Mouse (Mus musculus) lung, adult 18-20 months (tissue): ENCODE data around the gene Col6a1.

Experiments
- DNase-seq, 2 experiments: peaks; one replicate each; pipeline ENCODE4 v3.0.0; 2022; ENCODE audit warnings: mixed read lengths in 2 of 2

Gene Col6a1

DNA sequence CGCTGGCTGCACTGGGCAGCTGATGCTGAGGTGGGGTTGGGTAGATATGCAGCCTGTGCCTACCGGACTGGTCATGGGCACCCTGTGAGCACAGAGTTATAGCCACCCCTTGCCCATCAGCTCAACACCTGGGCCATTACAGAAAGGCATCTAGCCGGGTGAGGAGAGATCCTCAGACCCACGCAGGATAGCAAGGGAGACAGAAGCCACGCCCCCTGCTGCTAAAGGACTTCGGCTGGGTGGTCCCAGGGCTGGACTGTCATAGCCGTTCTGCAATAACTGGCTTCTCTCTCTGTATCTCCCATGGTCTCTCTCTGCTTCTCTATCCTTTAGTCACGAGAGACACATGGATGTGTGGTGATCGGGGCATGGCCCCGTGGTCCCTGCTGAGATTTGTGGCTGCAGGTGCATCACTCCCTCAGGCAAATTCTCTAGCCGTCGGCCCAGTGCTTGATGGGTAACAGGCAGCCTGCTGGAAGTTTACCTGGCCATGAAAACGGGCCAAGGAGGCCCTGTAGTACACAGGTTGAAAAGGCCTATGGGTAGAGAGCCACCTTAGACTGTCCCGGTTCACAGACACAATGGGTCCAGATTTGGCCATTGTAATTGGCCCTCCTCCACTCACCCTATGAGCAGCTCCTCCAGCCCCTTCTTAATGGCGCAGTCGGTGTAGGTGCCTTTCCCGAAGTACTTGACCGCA lies 3.1 kb downstream of the Col6a1 start:
- DNase-seq: peak in 1 of 2 experiments; percentile 2

DNA sequence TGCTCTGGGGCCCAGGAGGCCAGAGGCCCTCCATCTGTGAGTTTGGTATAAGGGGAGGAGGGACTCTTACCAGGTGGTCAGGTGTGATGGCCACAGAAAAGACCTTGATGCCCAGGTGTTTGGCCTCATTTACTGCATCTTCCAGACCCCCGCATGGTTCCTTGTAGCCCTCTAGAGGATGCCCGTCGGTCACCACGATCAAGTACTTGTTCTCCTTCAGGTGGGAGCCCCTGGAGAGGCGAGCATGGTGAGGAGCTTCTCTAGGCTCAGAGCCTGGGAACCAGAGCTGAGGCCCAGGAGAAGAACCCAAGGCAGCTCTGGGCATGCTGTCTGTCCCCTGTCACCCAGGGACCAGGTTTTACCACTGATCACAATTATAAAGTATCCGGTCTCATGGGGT lies 4.2 kb downstream of the Col6a1 start:
- DNase-seq: no peak

DNA sequence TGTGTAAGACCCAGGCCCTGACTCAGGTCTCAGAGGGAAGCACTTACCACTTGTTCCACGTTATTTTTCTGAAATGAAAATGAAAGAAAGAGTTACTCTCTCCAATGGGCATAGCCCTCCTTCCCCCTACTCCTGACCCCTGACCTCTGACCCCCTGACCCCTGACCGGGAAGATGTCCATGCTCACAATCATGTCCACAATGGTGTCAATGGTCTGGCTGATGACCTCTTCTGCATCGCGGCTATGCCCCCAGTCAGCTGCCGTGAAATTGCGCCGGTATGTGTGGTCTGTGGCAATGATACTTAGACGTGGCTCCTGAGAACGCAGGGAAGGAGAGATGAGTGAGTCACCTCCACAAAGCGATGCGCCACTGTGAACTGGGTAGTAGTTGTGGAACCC lies 4.8 kb downstream of the Col6a1 start:
- no peak for DNase-seq

DNA sequence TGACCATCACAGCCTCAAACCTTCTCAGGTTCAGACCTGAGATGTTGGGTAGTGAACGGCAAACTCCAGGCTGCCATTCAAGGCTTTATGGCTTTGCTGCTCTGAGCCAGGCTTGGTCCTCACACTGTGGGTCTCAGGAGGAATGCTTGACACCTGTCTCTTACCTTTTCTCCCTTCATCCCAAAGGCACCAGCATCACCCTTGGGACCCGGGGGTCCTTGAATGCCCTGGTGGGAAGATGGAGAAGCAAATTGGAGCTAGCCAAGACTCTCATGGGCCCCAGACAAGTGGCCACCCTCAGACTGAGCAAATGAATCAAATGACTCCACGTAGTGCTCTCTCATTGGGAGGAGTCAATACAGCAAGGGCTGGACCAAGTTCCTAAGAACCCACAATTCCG lies 8.3 kb downstream of the Col6a1 start:
- DNase-seq: no peak

DNA sequence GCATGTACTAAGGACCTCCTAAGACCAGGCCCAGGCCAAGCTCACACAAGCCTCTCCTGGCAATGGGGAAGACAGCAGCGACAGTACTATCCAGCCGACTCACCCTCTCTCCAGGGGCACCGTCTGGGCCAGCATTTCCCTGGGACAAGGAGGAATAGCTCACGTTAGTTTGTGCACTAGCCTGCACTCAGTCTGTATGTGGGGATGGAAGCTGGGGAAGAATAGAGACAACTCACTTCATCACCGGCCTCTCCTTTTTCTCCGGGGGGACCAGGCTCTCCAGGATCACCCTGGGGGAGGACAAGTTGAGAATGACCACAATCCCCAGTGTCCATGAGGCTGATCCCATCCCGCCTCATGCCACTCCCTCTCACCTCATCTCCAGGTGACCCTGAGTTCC lies 8.9 kb downstream of the Col6a1 start:
- no peak for DNase-seq

DNA sequence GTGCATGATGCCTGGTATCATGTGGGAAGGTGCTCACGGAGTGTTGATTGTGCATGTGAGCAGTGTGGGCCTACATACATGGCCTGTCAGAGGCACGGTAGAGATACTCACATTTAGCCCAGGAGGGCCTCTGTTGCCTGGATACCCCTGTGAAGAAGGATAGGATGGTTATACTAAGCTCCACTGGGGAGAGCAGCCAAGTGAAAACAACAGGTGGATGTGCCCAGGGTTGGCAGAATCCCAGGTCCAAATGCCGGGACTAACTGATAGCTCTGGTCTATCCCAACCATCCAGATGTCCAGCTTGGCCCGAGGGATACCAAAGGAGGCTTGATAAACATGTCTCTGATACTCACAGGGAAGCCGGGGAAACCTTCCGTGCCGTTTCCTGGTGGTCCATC lies 11.7 kb downstream of the Col6a1 start:
- no peak for DNase-seq

DNA sequence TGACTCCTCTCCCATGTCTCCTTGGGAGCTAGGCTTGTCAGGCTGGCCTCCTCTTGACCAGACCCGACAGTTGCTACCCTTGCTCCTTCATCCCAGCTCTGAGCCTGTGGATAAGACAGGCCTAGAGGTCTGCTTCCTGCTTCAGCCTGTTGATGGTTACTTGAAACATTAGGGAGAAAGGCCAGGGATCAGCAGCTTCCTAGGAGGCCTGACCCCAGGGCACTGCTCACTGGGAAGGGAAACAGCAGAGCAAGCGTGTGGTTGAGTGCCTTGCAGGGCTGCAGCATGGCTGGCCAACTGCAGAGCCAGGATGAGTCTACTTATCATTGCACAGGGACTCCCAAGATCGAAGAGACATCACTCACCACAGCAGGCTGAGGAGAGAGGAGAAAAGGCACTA lies 13.5 kb downstream of the Col6a1 start:
- DNase-seq: no peak

DNA sequence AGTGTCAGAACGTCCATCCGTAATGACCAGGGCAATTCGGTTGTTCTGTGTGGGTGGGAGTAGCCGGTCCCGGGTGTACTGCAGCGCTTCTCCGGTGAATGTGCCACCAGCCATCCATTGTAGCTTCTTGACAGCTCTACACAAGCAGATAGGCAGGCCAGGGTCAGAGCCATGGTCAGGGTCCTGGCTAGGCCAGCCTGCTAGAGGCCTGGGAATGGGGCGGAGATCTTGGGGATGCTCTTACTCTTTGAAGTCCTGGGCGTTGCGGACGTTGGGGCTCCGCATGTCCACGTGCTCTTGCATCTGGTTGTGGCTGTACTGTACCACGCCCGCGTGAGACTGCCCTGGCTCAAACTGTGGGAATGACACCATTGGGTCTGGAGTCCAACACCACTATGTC lies 14.6 kb downstream of the Col6a1 start:
- DNase-seq: no peak

DNA sequence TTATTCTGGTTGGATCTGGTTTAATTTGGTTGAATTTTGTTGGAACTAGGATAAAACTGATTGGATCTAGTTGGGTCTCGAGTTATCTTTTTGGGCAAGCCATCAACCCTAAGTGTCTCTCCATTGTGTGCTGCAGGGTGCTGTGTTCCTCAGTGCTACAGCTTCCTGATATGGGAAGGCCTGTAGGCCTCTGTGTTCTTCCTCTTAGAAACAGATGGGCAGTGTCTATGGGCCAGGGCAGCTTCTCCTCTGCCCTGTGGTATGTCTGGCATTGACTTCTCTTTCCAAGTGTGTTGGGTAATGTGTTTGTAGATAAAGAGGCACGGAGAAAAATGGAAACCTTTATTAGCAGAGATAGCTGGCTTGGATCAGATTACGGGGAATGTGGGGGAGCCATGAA lies 17.5 kb downstream of the Col6a1 start:
- no peak for DNase-seq

DNA sequence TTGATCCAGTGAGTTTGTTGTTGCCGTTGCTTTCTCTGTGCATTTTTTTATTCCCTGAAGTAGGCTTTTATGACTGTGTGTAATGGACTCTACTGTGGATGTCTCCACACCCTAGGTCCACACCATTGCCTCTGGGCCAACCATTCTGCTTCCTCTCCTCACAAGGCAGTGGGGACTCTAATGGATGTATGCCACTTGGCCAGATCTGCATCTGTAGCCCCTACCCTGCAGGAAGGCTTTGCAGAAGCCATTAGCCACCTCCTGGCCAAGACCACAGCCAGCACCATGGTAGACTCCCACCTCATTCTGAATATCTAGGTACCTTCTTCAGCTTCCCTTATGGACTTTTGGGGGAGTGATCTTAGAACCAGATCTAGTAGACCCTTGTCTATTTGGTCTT lies 18.4 kb downstream of the Col6a1 start:
- DNase-seq: no peak

DNA sequence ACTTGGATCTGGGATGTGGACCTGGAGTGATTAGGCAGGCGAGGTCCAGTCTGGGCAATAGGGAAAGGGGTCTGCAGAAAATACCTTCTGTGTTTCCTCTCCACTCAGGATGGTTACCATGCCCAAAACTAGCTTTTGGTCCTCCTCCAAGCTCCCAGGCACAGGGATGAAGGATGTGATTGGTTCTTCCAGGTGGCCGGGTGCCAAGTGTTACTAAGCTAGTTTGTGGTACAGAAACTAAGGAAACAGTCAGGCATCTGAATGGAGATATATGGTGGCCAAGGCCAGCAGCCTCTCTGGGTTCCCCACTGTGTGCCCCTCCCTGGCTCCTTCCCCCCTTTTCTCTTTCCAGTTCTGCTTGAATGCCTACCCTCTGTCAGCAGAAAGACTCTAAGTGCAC lies 19.0 kb downstream of the Col6a1 start:
- DNase-seq: no peak

DNA sequence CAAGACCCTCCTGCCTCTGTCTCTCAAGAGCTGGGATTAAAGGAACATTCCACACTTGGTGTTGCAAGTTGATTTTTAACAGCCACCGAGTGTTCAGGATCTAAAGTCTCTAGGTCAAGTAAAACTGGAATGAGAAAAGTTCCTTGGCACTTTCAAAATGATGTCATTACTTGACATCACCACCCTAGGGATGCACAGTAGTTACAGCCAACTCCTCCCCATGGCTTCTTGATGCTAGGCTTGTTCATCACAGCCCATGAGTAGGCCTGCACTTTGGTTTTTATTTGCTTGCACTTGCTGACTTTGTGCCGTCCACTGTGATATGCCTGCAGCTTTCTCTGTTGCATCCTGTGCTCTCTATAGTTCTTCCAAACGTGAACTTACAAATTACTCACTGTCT lies 21.6 kb downstream of the Col6a1 start:
- no peak for DNase-seq

DNA sequence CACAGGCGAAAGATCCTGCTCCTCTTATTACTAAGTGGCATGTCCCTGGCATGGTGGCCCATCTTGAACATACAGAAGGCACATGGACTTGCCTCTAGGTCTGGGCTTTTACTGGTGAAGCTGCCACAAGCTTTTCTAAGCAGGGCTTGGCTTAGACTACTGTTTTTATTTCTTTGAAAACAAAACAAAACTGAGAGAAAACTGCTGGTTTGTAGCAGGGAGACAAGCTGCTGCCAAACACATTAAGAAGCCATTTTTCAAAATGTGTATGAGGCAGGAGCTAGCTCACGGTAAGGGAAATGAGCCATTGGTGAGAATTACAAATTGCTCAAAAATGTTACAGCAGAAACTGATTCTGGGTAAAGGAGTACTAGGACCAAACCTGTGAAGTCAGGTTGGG lies 24.5 kb downstream of the Col6a1 start:
- DNase-seq: no peak

DNA sequence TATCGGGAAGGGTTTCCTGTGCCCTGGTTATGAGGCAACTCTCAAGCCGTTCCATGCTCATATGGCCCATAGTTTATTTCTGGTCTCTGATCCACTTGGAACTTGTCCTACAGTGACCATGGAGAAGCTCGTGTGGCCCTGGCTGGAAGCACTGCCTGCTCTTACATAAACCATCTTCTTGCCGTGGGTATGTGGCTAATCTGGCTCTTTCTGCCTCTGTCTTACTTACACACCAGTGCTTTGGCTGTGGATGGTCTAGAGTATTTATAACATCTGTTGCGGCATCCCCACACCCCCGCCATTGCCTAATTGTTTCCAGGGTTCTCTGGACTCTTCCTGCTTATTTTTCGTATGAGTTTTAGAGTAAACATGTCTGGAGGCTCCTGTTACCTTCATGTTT lies 26.2 kb downstream of the Col6a1 start:
- peak in 1 of 2 experiments; percentile 20 for DNase-seq

DNA sequence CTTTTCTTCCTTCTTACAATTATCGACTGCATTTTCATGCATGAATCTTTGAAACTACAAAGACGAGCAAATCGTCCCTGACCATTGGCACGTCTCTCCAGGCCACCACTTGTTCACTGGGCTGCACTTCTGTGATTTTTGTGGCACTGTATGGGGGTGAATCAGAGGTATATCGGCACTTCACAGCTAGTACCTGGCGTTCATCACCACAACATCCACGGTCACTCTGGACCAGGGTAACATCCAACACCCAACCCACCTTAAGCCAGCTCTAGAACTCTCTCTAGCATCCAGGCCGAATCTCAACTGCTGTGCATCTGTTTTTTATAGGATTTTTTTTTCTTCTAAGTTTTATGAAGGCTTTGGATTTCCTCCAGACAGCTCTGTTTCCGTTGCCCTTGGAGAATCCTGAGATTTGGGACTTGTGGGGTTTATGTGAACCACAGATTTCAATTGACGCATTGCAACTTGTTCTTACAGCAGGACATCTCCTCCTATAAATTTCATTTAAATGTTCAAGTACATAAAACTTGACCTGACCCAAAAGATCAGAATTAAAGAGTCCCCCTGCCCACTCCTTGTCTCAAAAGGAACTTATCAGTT lies 30.6 kb downstream of the Col6a1 start:
- DNase-seq: no peak

DNA sequence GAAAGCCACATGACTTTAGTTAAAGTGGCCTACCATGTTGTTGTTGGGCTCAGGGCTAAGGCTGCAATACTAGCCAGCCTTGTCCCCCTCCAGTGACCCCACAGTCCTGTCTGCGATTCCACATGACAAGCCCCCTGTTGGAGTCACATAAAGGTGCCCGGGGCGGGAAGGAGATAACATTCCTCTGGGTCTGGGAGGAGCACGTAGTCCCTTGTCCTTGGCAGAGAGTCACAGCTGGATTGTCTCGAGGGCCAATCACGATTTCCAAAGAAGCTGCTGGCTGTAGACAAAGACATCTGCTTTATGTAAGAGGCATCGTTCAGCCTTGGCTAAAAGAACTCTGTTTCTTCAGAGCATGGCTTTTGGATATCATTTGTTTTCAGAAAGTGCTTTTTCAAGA lies 31.2 kb downstream of the Col6a1 start:
- DNase-seq: peak; percentile 25 to 32

DNA sequence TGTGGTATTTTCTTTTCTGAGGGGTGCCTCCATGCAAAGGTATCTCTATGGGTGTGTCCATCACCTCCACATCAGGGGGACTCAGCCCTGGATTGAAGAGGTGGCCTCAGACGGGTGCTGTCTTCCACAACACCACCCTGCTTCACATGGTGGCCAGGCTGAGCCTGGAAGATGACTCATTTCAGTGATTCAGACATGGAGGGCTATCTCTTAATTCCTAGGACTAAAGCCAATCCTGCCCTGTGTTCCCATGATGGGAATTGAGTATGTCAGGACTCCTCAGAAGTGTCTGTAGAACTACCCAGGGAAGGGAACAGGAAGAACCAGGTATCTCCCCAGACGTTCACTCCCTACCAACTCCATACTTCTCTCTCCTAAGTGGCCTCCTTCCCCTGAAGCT lies 32.5 kb downstream of the Col6a1 start:
- DNase-seq: no peak

DNA sequence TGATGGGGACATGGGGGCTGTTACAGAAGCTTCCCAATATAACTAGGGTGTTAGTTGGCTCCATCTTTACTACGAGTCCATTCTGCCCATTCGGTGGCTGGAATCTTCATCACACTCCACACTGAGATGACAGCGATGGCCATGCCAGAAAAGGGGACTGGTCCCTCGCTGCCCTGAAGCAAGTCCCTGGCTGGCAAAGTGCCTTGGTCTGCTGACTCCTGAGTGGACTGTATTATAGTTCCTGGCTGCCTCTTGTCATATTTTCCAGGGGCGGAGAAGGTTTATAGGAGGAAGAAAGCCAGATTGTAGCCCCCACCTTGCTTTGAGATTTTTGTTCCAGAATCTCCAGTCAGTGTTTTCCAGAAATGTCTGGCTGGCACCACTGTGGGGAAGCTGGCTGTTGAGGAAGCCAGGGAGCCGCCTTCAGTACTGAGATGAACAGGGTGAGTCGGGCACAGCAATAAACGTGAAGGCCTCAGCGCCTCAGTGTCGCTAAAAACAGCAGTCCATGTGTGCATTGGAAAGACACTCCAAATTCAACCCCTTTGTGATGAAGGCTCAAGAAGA lies 40.4 kb downstream of the Col6a1 start:
- peak in 1 of 2 experiments; percentile 24 for DNase-seq

DNA sequence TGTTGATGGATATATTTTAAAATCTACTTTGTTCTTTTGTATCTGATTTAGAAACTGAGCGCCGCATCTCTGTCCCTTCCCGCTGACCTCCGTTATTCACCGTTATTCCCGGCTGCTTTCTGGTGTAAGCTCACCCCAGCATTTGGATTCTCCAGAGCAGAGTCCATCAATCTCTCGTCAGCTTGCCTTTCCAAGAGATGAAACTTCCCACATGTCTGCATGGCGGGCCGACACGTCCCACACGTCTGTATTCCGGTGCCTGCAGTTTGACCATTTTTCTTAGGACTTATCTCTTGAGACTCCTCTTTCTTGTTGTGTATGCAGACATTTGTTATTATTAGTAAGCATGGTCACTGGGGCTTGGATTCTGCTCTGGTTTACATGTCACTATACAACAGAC lies 42.0 kb downstream of the Col6a1 start:
- peak in 1 of 2 experiments; percentile 27 for DNase-seq

DNA sequence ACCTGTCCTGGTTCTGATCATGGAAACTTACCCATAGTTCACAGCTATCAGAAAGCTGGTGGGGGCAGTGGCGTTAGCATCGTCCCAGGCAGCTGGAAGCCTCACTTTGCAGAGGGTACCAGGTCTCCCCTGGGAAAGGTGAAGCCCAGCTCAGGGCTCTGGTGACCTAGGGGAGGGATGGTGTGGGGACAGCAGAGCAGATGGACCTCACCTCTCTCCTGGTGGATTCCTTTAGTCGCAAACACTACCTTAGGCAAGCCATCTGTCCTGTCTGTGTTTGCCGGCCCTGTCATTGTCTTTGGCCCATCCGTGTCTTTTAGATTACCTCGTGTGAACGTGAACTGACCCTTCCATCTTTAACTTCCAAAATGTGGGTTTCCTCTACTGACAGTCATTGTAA lies 42.5 kb downstream of the Col6a1 start:
- no peak for DNase-seq

DNA sequence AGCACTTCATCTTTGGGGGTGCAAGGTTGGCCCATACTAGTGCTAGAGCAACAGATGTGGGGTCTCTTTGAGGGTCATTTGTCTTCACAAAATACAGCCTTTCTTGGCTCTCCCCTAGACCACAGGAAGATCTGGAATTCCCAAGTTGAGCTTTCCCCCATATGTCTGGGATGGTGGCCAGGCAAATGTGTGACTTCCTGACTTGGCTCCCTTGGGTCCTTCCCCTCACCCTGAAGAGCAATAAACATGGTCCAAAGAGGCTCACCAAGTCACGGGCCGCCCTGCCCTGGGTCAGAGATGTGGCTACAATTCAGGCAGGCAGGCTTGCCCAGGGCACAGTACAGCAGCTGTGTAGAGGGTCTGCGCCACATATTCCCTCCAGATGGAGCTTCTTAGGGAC lies 44.1 kb downstream of the Col6a1 start:
- no peak for DNase-seq

DNA sequence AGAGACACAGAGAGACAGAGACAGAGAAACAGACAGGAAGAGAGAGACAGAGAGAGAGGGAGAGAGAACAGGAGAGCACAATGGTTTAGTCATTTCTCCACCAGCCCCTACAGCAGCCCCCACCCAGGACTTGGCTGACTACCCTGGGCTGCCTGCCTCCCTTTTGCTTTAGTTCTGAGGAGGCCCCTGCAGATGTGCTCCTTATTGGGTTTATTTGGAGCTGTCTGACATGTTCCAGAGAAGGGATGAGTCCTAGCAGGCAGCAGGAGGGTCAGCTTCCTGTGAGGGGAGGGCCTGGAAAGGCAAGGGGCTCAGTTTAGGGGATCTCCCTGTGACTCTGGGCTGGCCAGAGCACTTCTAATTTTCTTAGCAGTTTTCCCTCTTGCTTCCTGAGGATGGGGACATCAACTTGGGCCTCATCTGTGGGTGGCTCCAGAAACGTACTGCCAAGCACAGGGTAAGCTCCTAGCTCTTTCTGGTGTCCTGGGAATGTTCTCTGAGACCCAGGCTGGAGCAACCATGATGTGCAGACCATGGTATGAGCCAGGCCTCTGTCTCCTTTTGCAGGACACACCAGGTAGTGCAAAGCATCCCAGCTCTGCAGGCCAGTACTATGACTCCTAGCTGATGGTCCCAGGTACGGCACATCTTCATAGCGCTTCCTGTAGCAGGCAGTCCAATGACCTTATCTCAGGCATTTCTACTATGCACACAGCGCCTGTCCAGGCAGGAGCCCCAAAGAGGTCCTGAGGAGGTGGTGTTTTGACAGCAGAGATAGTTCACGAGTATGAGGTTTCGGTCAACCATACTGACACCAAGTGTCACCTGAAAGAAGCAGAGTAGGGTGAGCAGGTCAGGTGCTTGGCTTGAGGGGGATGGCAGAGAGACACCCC lies 45.0 kb downstream of the Col6a1 start:
- DNase-seq: peak in 1 of 2 experiments; percentile 0

DNA sequence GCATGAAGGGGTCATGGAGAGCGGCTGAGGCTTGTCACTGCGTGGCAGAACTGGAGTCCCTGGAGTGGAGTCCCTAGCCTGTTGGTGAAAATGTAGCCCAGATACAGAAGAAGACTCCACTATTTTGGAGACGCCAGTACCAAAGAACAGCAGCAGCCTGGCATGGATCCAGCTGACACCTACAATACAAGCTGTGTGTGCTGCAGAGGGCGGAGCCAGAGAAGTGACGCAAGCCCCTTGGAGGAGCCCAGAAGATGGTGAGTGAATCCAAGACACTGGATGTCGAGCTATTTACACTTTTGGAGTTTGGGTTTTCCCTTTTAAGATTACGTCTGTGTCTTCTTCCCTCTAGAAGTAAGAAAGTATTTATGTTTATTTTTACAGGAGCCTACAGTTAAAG lies 47.8 kb downstream of the Col6a1 start:
- peak; percentile 64 to 76 for DNase-seq

DNA sequence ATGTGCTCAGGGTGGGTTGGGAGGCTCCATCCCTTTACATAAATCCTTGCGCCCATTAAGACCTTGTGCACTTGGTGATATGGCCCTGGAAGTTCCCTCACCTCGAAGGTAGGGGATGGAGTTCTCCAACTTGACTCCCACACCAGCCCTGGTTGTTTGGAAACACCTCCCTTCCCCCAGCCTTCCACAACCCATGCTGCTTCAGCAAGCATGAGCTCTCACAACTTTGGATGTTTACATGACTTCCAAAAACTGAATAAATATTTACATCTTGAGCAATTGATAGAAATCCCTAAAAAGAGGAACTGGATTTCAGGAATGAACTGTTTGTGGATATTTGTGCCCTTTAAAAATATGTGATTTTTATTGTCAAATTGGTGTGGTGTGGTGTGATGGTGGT lies 50.7 kb downstream of the Col6a1 start:
- peak; percentile 39 to 59 for DNase-seq
